Mouse (Mus musculus) CD4-positive, CD25-positive, alpha-beta regulatory T cell, adult 4 months (primary cell): ENCODE measurements around the gene Dixdc1. TPM values are rescaled to one million over a fixed set of nuclear protein-coding genes. Genes with fewer than 3 reads are reported as not detected.

Experiments
- ATAC-seq: one replicate; pipeline ENCODE4 v1.8.0; 2017
- polyA plus RNA-seq, 2 experiments: library from polyadenylated mRNA; unstranded; fragments of 100-300 nt; shearing (Covaris generic); gene quantifications; one replicate each; pipeline ENCODE4 v1.2.1; 2017

The Dixdc1 gene
- under 1 TPM in 1 of 2 experiments, not detected in 1; 0.19 TPM for polyA plus RNA-seq

DNA sequence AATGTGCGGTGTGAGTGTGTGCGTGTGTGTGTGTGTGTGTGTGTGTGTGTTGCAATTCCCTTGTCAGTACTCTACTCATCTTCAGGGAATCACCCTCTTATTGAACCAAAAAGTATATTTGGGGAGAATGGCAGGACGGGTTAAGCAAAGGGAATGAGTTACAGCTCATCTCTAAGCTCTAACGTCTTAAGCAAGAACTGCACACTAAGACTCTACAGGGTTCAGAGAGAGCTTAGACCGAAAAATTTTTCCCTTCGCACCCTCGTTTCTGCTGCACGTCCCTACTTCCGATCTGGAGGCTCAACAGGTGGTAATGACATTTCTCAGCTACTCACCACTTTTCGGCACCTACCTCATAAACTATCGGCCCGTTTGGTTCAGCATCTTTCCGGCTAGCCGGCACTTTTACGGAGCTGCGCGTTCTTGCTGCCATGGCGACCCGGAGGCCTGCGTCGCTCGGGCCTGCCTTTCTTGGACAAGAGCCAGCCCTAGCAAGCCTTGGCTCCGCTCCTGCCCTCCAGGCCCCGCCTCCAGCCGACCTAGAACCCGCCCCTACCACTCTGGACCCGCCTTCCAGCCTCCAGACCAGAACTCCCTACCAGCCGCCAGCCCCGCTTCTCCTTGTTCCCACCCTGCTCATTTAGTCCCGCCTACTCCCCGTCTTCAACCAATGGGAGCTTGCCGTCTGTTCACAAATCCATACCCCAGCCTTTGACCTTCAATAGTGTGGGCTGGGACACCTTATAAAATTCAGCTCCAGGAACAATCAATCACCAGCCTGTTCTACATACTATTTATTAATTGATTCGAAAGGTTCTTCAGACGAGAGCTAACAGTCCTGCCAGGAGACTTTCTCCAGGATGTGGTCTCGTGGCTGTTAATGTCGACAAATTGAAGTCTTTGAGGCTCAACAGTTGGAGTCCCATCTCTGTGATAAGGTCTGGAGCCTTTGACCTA is at the start of gene Dixdc1:
Gene Dixdc1, minus strand, starts transcription at position 604 of the 957 bp plus-strand sequence.
- peak; percentile 93 for ATAC-seq

DNA sequence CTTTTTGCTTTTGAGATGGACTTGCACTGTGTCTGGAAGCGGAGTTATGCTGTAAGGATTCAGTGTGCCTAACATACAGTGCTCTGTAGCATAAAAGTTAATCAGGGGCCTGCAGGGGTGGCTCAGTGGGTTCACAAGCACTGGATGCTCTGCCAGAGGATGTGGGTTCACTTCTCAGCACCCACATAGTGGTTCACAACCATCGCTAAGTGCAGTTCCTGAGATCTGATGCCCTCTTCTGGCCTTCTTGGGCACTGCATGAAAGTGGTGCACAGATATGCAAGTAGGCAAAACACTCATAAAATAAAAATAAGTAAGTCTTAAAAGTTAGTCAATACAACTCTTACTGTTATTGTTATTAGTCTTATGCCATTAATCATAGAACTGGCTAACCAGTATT is 42.8 kb upstream of the Dixdc1 start:
- ATAC-seq = peak; percentile 64

DNA sequence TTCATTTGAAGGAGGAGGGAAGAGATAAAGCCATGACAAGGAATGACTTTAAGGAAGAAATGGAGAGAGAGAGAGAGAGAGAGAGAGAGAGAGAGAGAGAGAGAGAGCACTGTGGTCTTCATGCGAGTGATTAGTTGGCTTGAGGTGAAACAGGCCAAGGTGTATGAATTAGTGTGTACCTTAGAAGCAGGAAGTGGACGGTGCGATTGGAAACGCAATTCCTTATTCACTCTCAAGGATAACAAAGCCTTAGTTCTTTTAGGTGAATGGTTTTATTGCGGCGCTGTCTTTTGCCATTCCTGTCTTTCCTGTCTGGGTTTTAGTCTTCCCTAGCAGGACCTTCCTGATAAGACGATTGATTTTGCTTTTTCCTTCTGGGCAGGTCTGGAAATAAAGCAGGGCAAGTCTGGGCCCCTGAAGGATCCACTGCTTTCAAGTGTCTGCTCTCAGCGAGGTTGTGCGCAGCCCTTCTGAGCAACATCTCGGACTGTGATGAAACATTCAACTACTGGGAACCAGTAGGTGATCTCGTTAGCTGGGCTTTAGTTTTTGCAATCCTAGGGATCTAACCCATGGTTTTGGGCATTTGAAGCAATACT is 36.9 kb upstream of the Dixdc1 start:
- no peak for ATAC-seq

DNA sequence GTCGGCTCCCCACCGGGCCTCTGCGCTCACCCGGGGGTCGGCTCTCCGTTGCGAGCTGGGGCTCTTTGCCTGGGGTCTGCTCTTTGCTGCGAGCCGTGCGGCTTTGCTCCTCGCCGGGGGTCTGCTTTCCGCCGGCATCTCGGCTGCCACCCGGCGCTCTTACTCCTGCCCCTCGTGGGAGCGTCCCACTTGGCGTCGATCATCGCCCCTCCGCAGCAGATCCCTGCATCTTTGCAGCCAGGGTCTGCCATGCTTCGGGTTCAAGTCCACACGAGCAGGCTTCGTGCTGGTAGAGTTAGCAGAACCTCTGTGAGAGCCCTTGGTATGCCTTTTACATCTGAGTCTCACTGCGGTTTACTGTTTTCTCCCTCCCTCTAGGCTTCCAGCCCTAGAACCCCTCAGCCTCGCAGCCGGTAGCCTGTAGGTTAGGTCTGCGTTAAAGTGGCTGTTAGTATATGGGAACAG is 36.4 kb upstream of the Dixdc1 start:
- ATAC-seq = peak; percentile 35

DNA sequence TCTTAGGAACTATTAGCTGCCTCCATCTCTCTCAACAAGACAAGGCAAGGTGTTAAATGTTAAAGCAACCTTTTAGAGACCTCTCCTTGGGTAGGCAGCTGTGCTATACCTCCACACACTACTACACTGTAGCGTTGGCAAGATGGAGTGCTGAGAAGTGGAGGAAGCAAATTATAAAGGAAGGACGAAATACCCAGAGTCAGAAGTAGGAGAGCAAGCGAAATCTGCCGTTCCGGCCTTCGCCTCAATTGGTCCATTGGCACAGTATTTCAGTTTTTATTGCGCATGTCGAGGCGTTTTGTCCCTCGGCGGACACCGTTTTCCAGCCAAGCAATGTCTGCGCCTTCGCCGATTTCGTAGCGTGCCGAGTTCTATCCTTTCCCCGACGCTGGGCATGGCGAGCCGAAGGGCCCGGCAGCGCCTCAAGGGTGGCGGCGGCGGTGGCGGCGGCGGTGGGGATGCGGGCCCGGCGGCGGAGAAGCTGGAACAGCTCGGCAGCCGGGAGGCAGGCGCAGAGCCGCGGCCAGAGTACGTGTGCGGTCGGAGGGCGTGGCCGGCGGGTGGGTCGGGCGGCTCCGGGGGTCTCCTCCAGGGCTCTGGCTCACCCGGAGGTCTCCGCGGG is 35.8 kb upstream of the Dixdc1 start, which contains the start of the genes Alg9 and 1110032A03Rik:
Gene Alg9, plus strand, starts transcription at position 29 of the 622 bp plus-strand sequence.
Gene 1110032A03Rik, minus strand, starts transcription at position 530 of the 622 bp plus-strand sequence.
- ATAC-seq = peak; percentile 82

DNA sequence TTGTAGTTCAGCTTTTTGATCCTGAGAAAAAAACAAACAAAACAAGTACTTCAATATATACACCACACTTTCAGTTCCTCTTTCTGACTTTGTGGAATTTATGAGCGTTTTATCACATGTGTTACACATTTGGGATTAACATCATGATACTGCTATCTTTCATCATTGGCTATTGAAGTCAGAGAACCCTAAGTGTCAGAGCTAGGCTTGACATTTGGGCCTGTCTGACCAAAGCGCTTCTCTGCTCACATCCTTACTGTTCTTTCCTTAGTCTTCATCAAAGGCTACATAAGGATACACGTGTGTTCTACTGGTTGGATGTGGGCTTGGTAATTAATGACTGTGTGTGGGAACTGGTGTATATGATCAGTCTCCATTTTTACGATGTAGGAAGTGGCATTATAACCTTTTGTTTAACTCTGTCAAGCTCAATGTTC is 34.7 kb upstream of the Dixdc1 start:
- ATAC-seq = no peak

DNA sequence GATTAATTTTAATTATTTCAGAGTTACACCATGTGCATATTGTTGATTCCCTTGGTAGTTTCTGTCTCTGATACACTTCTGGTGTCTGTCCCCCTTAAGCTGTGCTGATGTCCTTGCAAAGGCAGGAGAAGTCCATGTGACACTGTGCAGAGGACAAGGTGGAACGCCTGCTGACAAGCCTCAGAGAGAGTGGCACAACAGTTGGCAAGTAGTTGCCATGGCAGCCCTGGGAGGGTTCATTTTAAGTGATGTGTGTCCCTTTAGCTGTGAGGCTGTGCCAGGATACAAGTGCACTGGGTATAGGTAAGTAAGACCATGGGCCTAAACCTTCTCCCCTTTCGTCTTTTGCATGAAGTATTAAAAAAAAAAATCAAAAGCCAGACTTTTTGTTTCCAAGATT is 30.7 kb upstream of the Dixdc1 start:
- no peak for ATAC-seq

DNA sequence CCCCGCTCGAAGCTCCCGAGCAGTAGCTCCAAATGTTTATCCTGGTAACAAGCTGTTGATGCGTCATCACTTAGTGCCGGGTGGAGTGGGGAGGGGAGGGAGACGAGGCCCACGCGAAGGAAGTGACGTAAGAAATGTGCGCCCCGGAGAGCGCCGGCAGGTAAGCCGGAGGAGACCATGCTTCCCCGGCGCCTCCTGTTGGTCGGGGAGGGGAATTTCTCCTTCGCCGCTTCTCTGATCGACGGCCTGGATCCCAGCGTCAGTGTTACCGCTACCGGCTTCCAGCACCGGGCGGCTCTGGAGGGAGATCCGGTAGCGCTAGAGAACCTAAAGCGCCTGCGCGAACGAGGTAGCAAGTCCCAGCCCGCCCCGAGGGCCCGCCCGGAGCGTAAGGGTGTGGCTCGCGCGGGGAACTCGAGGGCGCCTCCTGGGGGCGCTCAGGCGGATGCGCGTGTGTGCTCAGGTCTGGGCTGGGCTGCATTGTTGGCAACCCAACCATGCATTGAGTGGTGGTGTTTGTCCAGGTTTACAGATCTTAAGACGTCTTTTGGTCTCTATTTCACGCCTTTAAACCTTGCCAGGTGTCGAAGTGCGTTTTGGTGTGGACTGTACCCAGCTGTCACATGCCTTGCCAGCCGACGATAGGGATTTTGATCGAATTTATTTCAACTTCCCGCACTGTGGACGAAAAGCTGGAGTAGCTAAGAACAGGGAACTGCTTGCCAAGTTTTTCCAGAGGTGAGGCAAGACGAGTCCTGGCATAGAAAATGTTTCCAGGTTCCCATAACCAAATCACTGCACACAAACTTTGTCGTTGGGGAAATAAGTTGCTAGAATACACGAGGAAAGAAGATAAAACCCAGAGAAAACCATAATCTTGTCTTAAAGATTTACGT is 29.0 kb upstream of the Dixdc1 start, which contains the start of gene Fdxacb1:
Gene Fdxacb1, plus strand, starts transcription at position 130 of the 896 bp plus-strand sequence.
- peak; percentile 89 for ATAC-seq

DNA sequence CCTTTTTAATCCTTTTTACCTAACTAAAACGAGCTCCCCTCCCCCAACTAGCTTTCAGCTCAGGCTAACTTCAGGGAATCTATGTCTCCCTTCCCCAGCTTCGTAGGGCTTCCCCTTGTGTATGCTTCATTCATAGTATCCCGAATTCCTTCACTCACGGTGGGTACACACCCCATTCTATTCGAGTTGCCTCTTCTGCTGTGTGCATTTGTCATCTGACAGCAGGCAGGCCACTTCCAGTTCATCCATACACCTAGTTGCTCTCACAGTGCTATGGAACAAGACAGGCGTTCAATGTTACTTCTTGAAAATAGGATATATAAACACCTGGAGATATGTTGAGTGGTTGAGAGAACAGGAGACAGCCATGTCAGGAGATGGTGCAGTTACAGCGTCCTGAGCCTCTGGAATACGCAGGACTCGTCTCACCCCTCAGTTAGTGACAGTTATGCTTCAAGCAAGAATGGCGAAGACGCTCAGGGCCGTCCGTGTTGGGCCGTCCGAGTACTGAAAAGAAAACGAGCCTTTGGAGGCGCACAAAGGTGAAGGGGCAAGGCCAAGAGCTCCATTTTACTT is 28.3 kb upstream of the Dixdc1 start:
- peak; percentile 10 for ATAC-seq

DNA sequence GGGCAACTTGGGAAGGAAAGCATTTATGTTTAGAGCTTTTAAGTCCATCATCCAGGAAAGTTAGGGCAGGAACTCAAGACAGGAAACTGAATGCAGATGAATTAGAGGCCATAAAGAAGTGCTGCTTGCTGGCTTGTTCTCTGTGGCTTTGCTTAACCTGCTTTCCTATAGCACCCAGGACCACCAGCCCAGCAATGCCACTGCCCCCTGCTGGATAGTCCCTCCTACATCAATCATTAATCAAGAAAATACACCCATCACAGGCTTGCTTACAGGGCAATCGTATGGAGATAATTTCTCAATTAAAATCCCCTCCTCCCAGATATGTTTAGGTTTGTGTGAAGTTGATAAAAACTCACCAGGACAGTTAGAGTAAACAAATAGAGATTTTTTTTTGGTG is 24.0 kb upstream of the Dixdc1 start:
- ATAC-seq = no peak

DNA sequence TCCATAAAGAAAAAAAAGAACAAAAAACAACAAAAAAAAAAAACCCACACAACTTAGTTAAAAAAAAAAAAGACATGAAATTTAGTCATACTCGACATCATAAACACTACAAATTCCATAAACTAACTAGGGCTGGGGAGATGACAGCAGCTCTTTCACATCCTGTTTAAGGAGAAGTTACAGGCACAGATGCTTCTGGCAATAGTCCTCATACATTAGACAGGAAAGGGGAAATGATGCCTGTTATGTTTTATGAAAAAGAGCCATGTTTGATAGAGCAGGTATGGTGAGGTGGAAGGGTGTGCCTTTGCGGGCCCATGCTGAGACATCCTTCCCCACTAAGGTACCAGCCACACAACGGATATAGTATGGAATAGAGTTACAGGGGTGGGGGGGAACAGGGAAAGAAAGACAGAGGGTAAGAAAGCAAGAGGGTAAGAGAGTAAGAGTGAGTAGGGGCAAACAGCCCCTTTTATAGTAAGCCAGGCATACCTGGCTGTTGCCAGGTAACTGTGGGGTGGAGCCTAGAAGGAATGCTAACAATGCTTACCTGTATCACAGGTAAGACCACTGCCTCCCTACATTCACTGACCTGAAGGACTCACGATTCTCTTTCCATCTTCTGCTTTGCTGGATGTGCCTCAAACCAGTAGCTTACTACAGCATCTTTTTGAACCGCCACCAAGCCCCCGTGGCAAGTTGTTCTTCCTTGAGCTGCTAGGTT is 22.4 kb upstream of the Dixdc1 start:
- ATAC-seq = no peak

DNA sequence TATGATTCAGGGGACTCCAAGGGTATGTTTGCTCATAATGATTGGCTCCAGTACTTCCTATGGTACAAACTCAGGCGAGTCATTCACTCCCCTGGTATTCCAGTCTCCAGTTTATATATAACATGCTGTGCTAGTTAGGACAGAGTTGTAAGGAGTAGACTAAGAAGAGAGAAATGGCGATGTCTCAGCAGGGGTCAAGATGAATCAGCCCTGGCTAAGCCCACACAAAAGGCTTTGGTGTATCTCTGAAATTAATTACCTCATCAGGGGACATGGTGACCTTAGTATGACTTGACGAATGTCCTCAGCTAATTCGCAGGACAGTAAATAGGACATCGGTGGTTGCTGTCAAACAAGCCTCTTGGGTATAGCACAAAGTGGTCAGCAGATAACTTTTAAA is 17.4 kb upstream of the Dixdc1 start:
- ATAC-seq = no peak

DNA sequence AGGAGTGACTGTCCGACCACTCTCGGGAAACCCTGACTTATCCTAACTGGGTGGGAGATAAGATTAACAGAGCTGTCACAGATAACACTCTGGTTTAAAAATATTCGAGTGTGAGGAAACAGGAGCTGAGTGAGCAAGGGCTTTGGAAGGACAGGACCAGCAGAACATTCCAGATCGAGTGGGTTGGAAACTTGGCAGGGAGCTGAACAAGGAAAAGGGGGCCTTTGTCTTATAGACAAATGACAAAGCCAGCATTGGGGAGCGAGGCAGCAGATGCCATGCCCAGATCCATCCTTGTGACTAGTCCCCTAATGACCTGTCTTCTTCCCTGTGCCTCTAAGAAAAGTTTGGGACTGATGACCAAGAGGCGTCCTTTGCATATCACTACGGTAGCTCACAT is 14.6 kb upstream of the Dixdc1 start:
- no peak for ATAC-seq

DNA sequence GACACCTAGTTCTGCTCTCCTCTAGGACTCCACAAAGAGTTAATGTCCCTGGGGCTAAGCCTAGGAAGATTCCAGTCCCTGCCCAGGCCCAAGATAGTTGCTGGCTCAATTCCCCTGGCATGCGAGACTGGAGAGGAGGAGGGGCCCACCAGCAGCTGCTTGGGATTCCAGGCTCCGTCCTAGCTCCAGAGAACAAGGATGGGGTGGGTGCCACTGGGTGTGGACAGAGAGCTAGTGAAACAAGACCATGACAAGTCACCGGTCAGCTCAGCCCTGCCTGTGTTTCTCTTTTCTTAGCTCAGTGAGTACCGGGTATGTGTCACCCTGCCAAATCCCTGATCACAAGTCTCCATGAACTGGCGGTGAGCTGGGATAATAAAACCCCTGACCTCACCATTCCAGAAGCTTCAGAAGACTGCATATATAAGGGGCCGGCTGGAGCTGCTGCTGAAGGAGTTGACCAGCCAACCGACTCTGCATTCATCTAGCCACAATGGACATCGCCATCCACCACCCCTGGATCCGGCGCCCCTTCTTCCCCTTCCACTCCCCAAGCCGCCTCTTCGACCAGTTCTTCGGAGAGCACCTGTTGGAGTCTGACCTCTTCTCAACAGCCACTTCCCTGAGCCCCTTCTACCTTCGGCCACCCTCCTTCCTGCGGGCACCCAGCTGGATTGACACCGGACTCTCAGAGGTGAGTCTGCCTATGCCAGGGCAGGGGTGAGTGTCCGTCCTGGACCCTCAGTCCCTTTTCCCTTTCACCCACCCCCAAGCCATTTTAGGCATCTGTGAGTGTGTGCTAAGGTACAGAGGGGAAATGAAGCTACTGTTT is 13.7 kb upstream of the Dixdc1 start:
- no peak for ATAC-seq

DNA sequence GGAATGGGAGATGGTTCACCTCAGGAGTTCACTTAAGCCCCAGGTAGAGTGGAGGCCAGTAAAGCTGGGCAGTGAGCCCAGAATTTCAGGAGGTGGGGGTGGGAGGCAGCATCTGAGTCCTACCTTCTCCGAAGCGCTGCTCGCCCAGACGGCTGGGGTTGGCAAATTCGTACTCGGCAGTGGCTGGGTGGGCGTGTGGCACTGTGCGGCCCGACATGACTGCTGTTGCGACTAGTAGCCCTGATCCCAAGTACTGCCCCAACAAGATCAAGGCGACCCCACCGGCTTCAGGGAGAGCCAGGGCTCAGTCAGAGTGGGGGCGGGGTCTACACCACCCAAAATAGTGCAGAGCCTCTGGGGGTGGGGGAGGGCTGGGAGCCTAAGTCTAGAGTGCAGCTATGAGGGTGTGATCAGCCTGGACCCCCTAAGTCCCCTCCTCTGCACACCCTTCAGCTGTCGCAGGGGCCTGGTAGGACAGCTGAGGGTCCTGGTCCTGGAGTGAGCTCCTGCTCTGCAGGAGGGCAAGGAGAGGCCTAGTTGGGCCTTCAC is 12.8 kb upstream of the Dixdc1 start, which contains the start of gene Hspb2:
Gene Hspb2, minus strand, starts transcription at position 301 of the 549 bp plus-strand sequence.
- no peak for ATAC-seq

DNA sequence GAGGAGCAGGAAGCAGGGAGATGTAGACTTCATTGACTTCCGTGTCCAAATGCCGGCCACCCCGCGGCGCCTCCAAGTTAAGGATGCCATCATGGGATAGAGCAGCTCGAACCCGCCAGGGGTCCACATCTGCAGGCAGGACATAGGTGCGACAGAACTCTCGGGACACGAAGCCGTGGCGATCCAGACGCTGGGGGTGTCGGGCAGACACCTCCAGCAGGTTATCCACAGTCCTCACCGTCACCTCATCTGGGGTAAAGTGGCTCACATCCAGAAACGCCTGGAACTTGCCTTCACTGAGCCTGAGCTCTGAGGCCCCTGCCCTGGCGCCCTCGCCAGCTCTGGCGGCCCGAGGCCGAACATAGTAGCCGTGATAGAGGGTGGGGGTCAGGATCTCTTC is 12.0 kb upstream of the Dixdc1 start, which contains the start of gene Cryab:
Gene Cryab, plus strand, starts transcription at position 3 of the 400 bp plus-strand sequence.
- no peak for ATAC-seq

DNA sequence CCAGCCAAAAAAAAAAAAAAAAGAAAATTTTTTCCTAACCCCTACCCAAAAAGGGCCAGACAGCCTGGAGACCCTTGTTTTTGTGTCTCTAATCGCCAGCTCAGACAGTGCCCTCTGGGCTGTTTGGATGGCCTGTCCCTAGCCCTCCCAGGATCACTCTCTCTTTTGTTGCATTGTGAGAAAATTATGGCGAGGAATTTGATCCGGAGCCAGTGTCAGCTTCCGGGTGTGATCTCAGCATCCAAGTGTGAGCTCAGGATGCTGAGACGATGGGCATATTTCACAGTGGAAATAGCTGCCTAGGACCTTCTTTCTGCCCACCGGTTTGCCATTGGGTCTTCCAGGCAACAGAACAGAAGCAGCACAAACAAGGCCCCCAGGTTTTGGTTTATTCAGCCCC is 11.4 kb upstream of the Dixdc1 start:
- ATAC-seq = no peak

DNA sequence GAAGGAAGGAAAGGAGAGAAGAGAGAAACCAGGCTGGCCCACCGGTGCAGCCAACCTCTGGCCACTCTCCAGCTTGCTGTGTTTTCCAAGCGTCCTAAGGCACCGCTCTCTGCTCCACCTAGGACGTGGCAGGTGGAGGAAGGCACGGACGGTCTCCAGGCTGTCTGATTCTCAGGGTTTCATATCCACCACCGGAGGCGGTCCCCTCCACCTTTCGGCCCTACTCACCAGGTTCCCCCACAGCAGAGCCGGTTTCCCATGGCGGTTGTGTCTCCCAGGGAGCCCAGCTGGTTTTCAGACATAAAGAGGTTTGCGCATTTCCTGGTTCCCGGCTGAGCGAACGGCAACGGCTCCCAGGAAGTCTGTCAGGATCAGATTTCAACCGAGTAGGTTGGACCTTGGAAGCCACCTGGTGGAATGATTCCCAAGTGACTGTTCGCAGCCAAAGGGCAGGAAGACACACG is 6.9 kb upstream of the Dixdc1 start, which contains the start of gene 2310030G06Rik:
Gene 2310030G06Rik, minus strand, starts transcription at position 323 of the 464 bp plus-strand sequence.
- no peak for ATAC-seq

DNA sequence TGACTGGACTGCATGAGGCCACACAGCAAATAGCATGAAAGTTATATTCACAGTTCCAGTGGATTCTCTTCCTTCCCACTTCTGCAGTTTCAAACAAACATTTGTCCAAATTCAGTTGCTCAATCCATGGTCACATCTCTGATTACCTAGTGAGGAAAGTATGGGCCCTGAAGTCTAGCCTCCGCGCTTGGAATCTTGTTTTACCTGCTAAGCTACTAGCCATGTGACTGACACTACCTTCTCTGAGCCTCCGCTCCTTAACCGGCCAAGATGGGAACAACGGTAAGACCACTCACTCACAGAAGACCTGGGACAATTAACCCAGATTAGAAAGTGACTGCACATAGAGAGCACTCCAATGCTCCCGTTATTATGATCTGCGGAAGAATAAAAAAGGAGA is 6.5 kb upstream of the Dixdc1 start:
- no peak for ATAC-seq
